Mouse (Mus musculus) forebrain, postnatal 0 days (tissue): Measurements from ENCODE around the gene Armh1. TPM values are rescaled to one million over a fixed set of nuclear protein-coding genes. Genes with fewer than 3 reads are reported as not detected.

ENCODE experiments used
- ATAC-seq: fragments of 200-750 bp; cut with Nextera tagmentation; 2 replicates; pipeline ENCODE4 v1.8.0; 2017; ENCODE audit warnings: mild to moderate bottlenecking, moderate library complexity
- DNase-seq: peaks from one replicate; pipeline ENCODE4 v3.0.0-alpha.2; 2015
- H3K27ac ChIP-seq: fragments of 300-500 bp; sonication (generic); 2 replicates; pipeline ENCODE4 v1.5.1; 2014; ENCODE audit warnings: low read depth, mild to moderate bottlenecking, antibody characterized with exemption, low read length, moderate library complexity, mixed read lengths
- H3K27me3 ChIP-seq: fragments of 300-500 bp; sonication (generic); 2 replicates; pipeline ENCODE4 v1.6.1; 2014; ENCODE audit warnings: mild to moderate bottlenecking, low read length, mixed read lengths; ENCODE audit not compliant: insufficient read depth
- H3K36me3 ChIP-seq: fragments of 300-500 bp; sonication (generic); 2 replicates; pipeline ENCODE4 v1.6.1; 2014; ENCODE audit warnings: mild to moderate bottlenecking, moderate library complexity; ENCODE audit not compliant: insufficient read depth
- H3K4me1 ChIP-seq: fragments of 300-500 bp; sonication (generic); 2 replicates; pipeline ENCODE4 v1.6.1; 2014; ENCODE audit warnings: antibody characterized with exemption; ENCODE audit not compliant: insufficient read depth
- H3K4me2 ChIP-seq: fragments of 300-500 bp; sonication (generic); 2 replicates; pipeline ENCODE4 v1.6.1; 2014; ENCODE audit warnings: low read depth, mild to moderate bottlenecking, moderate library complexity
- H3K4me3 ChIP-seq: fragments of 300-500 bp; sonication (generic); 2 replicates; pipeline ENCODE4 v1.5.1; 2014; ENCODE audit warnings: low read depth, low read length, mixed read lengths
- H3K9ac ChIP-seq: fragments of 300-500 bp; sonication (generic); 2 replicates; pipeline ENCODE4 v1.6.1; 2014; ENCODE audit warnings: mild to moderate bottlenecking
- H3K9me3 ChIP-seq: fragments of 300-500 bp; sonication (generic); 2 replicates; pipeline ENCODE4 v1.6.1; 2016; ENCODE audit warnings: low read length
- CTCF ChIP-seq: sonication (generic); IDR thresholded peaks from 2 replicates; pipeline ENCODE4 v1.5.1; 2016; ENCODE audit warnings: antibody characterized with exemption, control low read depth, low read depth
- WGBS: fragments of 180-500 bp; shearing (Covaris S2); extraction: QIAGEN DNeasy Blood & Tissue Kit; methylation state at CpG from one replicate; pipeline ENCODE4 v1.1.7; 2014; 5-methylcytosine and 5-hydroxymethylcytosine counted together
- polyA plus RNA-seq: library from polyadenylated mRNA; unstranded; fragments of >200 nt; fragmentation: Nextera tagmentation; extraction: Ambion mirVana; gene quantifications from 2 replicates; pipeline ENCODE4 v1.2.1, GENCODE M21; 2015
- total RNA-seq: library from RNA; depleted of rRNA; stranded (reverse); fragments of >200 nt; gene quantifications from 2 replicates; pipeline ENCODE4 v1.2.3, GENCODE M21; 2014

The Armh1 gene
- total and polyA plus RNA-seq, 2 experiments from 2014 or later, result 1.5 to 2.5 TPM

DNA sequence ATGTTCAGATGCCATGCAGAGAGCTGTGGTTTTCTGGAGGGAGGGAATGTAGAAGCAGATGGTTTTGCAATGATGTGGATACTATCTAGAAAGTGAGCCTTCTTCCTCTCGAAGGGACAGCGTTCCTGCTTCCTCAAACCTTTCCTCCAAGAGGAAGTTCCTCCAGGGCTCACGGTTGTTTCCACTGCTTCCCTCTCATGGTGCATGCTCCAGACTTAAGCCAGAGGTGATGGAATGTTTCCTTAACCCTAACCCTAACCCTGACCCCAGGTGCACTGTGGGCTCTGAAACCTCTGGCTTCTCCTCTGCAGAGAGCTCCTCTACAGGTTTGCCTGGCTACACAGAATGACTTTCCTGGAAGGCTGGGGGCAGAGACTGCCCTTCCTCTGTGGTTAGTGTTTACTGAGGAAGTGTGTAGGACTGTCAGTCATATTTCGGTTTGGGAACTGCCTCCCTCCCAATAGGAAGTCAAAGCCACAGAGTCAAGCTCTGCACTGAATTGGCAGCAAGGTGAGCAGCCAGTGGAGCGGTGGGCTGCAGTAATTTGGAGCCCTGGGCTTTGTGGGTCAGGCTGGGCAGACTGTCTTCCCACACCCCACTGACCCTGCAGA, 2.2 kb upstream of the Armh1 start:
- WGBS, result 52% methylated on average over 5 of the region's 5 CpGs
- Histone ChIP-seq H3K27ac (no peak overlapping the region), H3K9me3 (no peaks in the 10 kb centered on the region), H3K4me1 (no peaks in the 10 kb centered on the region), H3K27me3 (no peaks in the 10 kb centered on the region), H3K4me3 (no peak overlapping the region), H3K36me3 (no peaks in the 10 kb centered on the region), H3K9ac (no peak overlapping the region), H3K4me2 (no peak overlapping the region)
- ATAC-seq (no peak), DNase-seq (no peak)
- no peak for TF ChIP-seq CTCF

DNA sequence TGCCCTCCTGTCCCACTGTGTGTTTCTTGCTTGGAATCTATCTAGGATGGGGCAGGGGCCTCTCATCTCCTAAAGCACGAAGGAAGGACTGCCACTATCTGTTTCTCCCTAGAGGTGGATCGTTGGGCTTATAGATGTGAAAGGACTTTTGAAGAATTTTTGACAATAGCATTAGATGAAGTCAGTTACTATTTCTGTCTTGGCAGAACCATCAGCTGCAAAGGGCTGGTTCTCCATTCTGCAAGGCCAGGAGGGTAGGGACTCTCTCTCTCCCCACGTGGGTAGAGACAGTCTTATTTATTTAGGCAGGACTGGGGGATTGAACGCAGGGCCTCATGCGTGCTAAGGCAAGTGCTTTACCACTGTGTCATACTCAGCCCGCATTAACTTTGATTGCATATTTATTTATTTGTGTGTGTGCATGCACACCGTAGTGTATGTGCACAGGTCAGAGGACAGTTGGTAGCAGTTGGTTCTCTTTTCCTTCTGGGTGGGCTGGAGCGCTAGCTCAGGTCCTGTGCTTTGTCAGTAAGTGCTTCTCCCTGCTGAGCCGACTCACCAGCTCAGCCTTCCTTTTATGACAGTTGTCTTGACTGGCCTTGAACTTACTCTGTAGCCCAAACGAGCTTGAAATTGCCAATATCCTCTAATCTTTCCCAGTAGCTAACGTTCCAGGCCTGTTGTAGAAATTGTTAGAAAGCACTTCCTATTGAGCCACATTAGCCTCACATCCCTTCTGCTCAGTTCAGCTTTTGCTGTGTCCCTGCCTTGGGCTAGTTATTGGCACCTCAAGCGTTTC, 1.5 kb upstream of the Armh1 start:
- H3K4me3 ChIP-seq, result no peak overlapping the region
- H3K9ac ChIP-seq, result no peak overlapping the region
- no peak overlapping the region for H3K27ac ChIP-seq
- H3K9me3 ChIP-seq, result no peaks in the 10 kb centered on the region
- no peaks in the 10 kb centered on the region for H3K36me3 ChIP-seq
- H3K4me1 ChIP-seq, result no peaks in the 10 kb centered on the region
- DNase-seq, result no peak
- H3K4me2 ChIP-seq, result no peak overlapping the region
- WGBS, result 68% methylated on average over 12 of the region's 12 CpGs
- TF ChIP-seq CTCF, result no peak
- no peaks in the 10 kb centered on the region for H3K27me3 ChIP-seq
- no peak for ATAC-seq

DNA sequence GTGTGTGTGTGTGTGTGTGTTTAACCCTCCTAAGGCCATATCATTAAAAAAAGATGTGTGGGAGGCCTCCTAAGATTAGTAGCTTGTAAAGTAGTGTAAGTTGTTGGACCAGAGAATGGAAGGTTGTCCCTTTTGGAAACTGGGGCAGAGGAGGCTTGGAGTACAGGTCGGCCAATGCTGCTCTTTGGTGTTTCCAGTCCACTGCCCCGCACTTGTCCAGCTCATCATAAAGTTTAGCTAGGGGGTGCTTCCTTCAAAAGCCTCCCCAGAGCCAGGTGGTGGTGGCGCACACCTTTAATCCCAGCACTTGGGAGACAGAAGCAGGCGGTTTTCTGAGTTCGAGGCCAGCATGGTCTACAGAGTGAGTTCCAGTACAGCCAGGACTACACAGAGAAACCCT, 830 bp upstream of the Armh1 start:
- H3K4me3 ChIP-seq, result no peak overlapping the region
- H3K9ac ChIP-seq, result no peak overlapping the region
- peak overlapping the region; percentile 63; the same call in 1 of the 2 replicates for H3K4me2 ChIP-seq
- H3K4me1 ChIP-seq, result no peaks in the 10 kb centered on the region
- WGBS, result 79% methylated on average over 5 of the region's 5 CpGs
- 0 out of 2 replicates have a peak overlapping the region, but pooled peaks have one; percentile 42 for H3K27ac ChIP-seq
- no peak for DNase-seq
- H3K9me3 ChIP-seq, result no peaks in the 10 kb centered on the region
- ATAC-seq, result no peak
- no peaks in the 10 kb centered on the region for H3K36me3 ChIP-seq
- H3K27me3 ChIP-seq, result no peaks in the 10 kb centered on the region
- no peak for TF ChIP-seq CTCF

DNA sequence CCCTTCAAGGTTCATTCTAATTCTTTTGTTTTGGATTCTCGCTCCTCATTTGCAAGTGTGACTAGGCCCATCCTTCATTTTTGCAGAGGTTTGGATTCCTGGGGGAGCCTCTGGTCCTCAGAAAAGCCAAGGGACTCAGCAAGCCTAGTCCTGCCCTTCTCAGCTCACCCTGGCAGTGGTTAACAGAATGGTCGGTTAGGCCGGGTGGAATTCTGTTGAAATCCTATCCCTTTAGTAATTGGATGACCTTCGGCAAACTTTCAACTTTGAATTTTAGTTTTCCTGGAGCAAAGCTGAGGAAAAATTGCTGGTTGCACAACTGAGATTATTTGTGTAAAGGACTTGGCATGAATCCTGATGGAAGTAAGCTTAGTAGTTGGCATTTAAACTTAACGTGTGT, 426 bp upstream of the Armh1 start:
- no peak for DNase-seq
- 20% methylated on average over 5 of the region's 5 CpGs for WGBS
- peak overlapping the region; percentile 71 for H3K9ac ChIP-seq
- no peaks in the 10 kb centered on the region for H3K27me3 ChIP-seq
- peak overlapping the region; percentile 42; the same call in 1 of the 2 replicates for H3K27ac ChIP-seq
- no peaks in the 10 kb centered on the region for H3K9me3 ChIP-seq
- H3K36me3 ChIP-seq, result no peaks in the 10 kb centered on the region
- no peaks in the 10 kb centered on the region for H3K4me1 ChIP-seq
- TF ChIP-seq CTCF, result no peak
- peak overlapping the region; percentile 52 for H3K4me3 ChIP-seq
- no peak; the same call in 1 of the 2 replicates for ATAC-seq
- peak overlapping the region; percentile 63 for H3K4me2 ChIP-seq

DNA sequence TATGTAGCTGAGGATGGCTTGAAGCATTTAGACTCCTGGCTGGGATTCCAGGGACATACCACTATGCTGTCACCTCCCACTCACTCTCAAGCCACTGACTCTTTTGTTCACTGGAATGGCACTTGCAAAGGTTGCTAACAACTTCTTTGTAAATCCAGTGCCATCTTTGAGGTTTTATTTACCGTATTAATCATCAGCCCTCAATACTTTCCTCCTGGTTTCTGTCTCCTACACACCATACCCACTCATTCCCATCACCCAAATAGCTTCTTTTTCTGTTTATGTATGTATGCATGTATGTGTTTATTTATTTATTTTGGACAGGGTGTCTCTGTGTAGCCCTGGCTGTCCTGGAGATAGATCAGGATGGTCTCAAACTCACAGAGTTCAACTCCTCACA, 943 bp downstream of the Armh1 start:
- ATAC-seq, result no peak
- Histone ChIP-seq H3K27ac (no peak overlapping the region), H3K36me3 (no peaks in the 10 kb centered on the region), H3K4me1 (no peaks in the 10 kb centered on the region), H3K4me2 (peak overlapping the region; percentile 63; the same call in 1 of the 2 replicates), H3K9me3 (no peaks in the 10 kb centered on the region), H3K9ac (no peak overlapping the region), H3K4me3 (no peak overlapping the region), H3K27me3 (no peaks in the 10 kb centered on the region)
- no peak for TF ChIP-seq CTCF
- 75% methylated on average over 1 of the region's 1 CpGs for WGBS
- no peak for DNase-seq

DNA sequence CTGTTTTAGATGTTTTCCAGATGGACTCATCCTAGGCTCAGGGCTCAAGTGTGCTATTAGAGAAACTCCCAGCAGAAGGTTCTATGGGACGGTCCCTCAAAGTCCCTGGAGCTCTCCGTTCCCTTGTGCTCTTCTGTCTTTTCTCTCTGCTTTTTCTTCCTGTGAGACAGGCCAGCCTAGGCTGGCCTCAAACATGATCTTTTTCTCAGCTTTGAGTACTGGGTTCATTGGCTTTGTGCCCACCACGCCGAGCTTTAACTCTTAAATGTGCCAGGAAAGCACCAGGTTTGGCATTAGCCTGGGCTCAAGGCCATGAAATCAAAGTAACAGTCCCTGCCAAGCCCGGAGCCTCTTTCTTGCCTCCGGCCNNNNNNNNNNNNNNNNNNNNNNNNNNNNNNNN, 11.1 kb downstream of the Armh1 start:
- peak; percentile 41 for DNase-seq

DNA sequence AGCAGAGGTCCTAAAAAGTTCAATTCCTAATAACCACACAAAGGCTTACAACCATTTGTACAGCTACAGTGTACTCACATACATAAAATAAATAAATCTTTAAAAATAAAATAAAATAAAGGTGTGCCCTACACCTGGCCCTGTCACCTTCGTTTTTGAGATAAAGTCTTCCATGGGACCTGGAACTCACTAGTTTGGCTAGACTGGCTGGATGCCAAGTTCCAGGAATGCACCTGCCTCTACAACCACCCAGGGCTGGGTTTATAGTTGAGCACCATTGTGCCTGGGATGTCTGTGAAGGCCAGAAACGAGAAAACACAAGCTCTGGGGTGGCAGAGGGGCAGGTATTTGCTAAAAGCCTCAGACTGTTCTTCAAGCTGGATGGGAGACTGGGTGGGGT, 12.8 kb downstream of the Armh1 start:
- no peak overlapping the region for H3K27ac ChIP-seq
- H3K27me3 ChIP-seq, result no peaks in the 10 kb centered on the region
- no peaks in the 10 kb centered on the region for H3K9me3 ChIP-seq
- ATAC-seq, result no peak
- H3K9ac ChIP-seq, result no peak overlapping the region
- no peaks in the 10 kb centered on the region for H3K4me1 ChIP-seq
- no peak overlapping the region for H3K4me2 ChIP-seq
- no peak overlapping the region for H3K4me3 ChIP-seq
- no peak for DNase-seq
- WGBS, result 49% methylated on average over 2 of the region's 2 CpGs
- no peaks in the 10 kb centered on the region for H3K36me3 ChIP-seq
- no peak for TF ChIP-seq CTCF

More for the DNA sequence above, 11.1 kb downstream of the Armh1 start:
- Histone ChIP-seq H3K4me2 (no peak overlapping the region), H3K9ac (no peak overlapping the region), H3K4me3 (no peak overlapping the region), H3K27ac (no peak overlapping the region), H3K9me3 (no peaks in the 10 kb centered on the region), H3K36me3 (no peaks in the 10 kb centered on the region), H3K27me3 (no peaks in the 10 kb centered on the region), H3K4me1 (no peaks in the 10 kb centered on the region)
- ATAC-seq, result no peak
- TF ChIP-seq CTCF, result no peak
- 40% methylated on average over 6 of the region's 6 CpGs for WGBS
